Mouse (Mus musculus) bone marrow, adult 2 months (tissue): ENCODE measurements around the gene Rubcn. TPM values are rescaled to one million over a fixed set of nuclear protein-coding genes. Genes with fewer than 3 reads are reported as not detected.

ENCODE experiments used
- H3K27ac ChIP-seq: fragments of 200-500 bp; 2 replicates; pipeline ENCODE4 v1.5.1; 2012; ENCODE audit warnings: low read depth, mild to moderate bottlenecking, control low read depth, inconsistent platforms, low read length; ENCODE audit not compliant: control insufficient read depth, poor library complexity, insufficient read depth
- H3K4me1 ChIP-seq: fragments of 200-500 bp; 2 replicates; pipeline ENCODE4 v1.6.1; 2011; ENCODE audit warnings: low read length; ENCODE audit not compliant: control insufficient read depth, insufficient read depth
- H3K4me3 ChIP-seq: fragments of 200-500 bp; replicated peaks from 2 replicates; pipeline ENCODE3; 2011; ENCODE audit warnings: mild to moderate bottlenecking, low read depth, low read length, control low read depth; ENCODE audit not compliant: control insufficient read depth
- CTCF ChIP-seq: fragments of 200-500 bp; IDR thresholded peaks from 2 replicates; pipeline ENCODE4 v1.5.1; 2011; ENCODE audit warnings: low read length, control low read depth; ENCODE audit not compliant: control insufficient read depth, insufficient read depth
- POLR2A ChIP-seq: fragments of 200-500 bp; IDR thresholded peaks from 2 replicates; pipeline ENCODE4 v1.6.1; 2011; ENCODE audit warnings: low read depth, mild to moderate bottlenecking, control low read depth, low read length, borderline replicate concordance; ENCODE audit not compliant: control insufficient read depth
- WGBS: fragments of 180-500 bp; shearing (Covaris S2); methylation state at CpG from one replicate; pipeline ENCODE4 v1.1.7; 2018; 5-methylcytosine and 5-hydroxymethylcytosine counted together
- polyA plus RNA-seq: library from polyadenylated mRNA; stranded (reverse); fragments of >200 nt; gene quantifications from 2 replicates; pipeline ENCODE4 v1.2.4, GENCODE M21; 2011; ENCODE audit warnings: low replicate concordance; ENCODE audit not compliant: missing spikeins, insufficient read depth, insufficient read length

The Rubcn gene
- polyA plus RNA-seq, 1 experiment = 25.8 TPM

GRCm38 (mm10) chr16:32861813-32862385 is 15.7 kb downstream of the Rubcn start:
- H3K27ac ChIP-seq = no peak overlapping the region
- WGBS = 77% methylated on average over 3 of the region's 3 CpGs
- TF ChIP-seq CTCF (no peak), POLR2A (no peak)
- H3K4me3 ChIP-seq = no peak overlapping the region
- no peaks in the 10 kb centered on the region; the same call in 1 of the 2 replicates for H3K4me1 ChIP-seq

- WGBS = 73% methylated on average over 12 of the region's 12 CpGs
- Histone ChIP-seq H3K4me3 (no peak overlapping the region), H3K27ac (no peak overlapping the region), H3K4me1 (no peaks in the 10 kb centered on the region)
- TF ChIP-seq CTCF (no peak), POLR2A (no peak)
Observed at GRCm38 (mm10) chr16:32858771-32859636, 18.6 kb downstream of the Rubcn start.

GRCm38 (mm10) chr16:32858356-32858755 is 19.2 kb downstream of the Rubcn start:
- Histone ChIP-seq H3K4me1 (no peaks in the 10 kb centered on the region), H3K27ac (no peak overlapping the region), H3K4me3 (no peak overlapping the region)
- TF ChIP-seq CTCF (no peak), POLR2A (no peak)
- 49% methylated on average over 4 of the region's 4 CpGs for WGBS

- TF ChIP-seq CTCF (no peak), POLR2A (no peak)
- WGBS = 96% methylated on average over 3 of the region's 3 CpGs
Observed at GRCm38 (mm10) chr16:32856751-32857150, 20.8 kb downstream of the Rubcn start.

GRCm38 (mm10) chr16:32854050-32854571 is 23.5 kb downstream of the Rubcn start:
- H3K27ac ChIP-seq = no peak overlapping the region
- no peaks in the 10 kb centered on the region for H3K4me1 ChIP-seq
- no peak for TF ChIP-seq POLR2A
- no peak for TF ChIP-seq CTCF
- no peak overlapping the region for H3K4me3 ChIP-seq
- 30% methylated on average over 2 of the region's 2 CpGs for WGBS

More at GRCm38 (mm10) chr16:32856751-32857150, 20.8 kb downstream of the Rubcn start:
- Histone ChIP-seq H3K27ac (no peak overlapping the region), H3K4me3 (no peak overlapping the region), H3K4me1 (no peaks in the 10 kb centered on the region)

- no peak for TF ChIP-seq POLR2A
- Histone ChIP-seq H3K27ac (no peak overlapping the region), H3K4me3 (no peak overlapping the region), H3K4me1 (no peaks in the 10 kb centered on the region)
- 59% methylated on average over 13 of the region's 13 CpGs for WGBS
Observed at GRCm38 (mm10) chr16:32853492-32854049, 24.0 kb downstream of the Rubcn start.

- 92% methylated on average over 11 of the region's 11 CpGs for WGBS
- Histone ChIP-seq H3K4me1 (no peaks in the 10 kb centered on the region), H3K4me3 (no peak overlapping the region), H3K27ac (no peak overlapping the region)
- TF ChIP-seq POLR2A = no peak
- no peak for TF ChIP-seq CTCF
Observed at GRCm38 (mm10) chr16:32849042-32849830, 28.3 kb downstream of the Rubcn start.
